Mouse (Mus musculus): Measurements from ENCODE around the gene Bcl6. TPM values are rescaled to one million over a fixed set of nuclear protein-coding genes. Genes with fewer than 3 reads are reported as not detected.

Gene Bcl6
- 10 to 100 TPM; 50.6 to 61.2 TPM for total RNA-seq (2021)
- long read RNA-seq, experiment 1, partial matches to known transcripts, result 1 of 7 reads
- long read RNA-seq, experiment 1, other reads (novel, unspliced or antisense), result 6 of 7 reads
- long read RNA-seq, experiment 2, partial matches to known transcripts, result 2 of 5 reads
- long read RNA-seq, experiment 2, other reads (novel, unspliced or antisense), result 3 of 5 reads

DNA sequence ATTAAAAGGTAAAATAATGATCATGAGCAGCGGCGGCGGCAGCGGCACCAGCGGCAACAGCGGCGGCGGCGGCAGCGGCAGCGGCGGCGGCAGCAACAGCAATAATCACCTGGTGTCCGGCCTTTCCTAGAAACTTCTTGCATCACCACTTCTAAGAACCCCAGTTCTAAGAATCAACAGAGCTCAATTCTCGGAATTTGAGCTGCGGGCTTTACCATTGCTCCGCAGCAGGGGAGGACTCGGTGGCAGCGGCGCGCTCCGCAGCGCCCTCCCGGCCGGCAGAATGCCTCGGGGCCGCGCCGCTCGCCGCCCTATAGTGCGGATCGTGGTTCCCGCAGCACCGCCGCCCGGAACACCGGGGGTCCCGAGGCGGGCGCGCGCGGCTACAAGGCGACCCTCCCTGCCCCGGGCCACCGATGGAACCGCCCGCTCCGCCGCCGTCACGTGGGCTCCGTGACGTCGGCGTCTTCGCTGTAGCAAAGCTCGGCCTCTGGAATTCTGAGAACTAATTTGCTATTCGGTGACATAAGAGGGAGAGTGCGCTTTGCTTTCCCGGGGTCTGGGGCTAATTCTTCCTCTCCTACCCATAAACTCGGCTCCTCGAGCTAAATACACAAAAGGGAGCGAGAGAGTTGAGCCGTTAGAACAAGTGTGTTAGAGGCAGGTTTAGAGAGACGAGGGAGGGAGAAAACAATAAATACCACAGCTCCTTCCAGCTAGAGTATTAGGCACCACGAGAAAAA is at the start of gene Bcl6, which contains the start of gene Gm37419:
Bcl6 (minus strand) TSS at position 387 of the 743 bp plus-strand sequence.
Gm37419 (plus strand) TSS at position 17 of the 743 bp plus-strand sequence.
- peak; percentile 90 for DNase-seq (ENCODE audit: low spot score)

DNA sequence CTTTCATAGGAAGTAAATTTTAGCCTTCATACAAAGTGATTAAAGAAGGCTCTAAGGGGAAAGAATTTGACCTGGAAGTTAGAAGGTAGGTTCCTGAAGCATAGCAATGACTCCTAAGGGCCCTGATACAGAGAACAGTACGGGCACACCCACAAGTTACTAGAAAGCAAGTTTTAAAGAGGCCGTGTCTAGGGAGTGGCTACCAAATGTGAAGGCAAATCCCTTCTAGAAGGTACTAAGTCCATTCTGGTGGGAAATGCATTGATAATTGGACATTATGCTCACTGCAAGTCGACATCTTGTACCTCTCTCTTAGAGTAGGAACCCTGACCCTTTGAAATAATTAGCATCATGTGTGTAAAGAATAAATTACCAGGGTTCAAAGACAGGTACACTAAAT is 47.7 kb upstream of the Bcl6 start:
- no peak for DNase-seq (ENCODE audit: low spot score)

DNA sequence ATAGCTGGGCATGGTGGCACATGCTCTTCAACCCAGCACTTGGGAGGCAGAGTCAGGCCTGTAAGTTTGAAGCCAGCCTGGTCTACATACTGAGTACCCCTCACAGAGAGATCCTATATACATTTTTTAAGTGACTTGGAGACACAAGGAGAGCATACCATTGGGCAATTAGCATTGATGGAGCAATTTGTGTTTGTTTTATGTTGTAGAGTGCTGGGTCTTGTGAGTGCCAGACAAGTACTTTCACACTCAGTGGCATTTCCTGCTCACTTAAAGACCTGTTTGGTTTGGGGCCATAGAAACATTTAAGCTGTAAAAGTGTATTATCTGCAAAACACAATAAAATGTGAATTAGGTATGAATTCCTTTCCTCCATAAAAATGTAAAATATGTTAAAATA is 47.1 kb upstream of the Bcl6 start:
- DNase-seq (ENCODE audit: low spot score), result no peak

DNA sequence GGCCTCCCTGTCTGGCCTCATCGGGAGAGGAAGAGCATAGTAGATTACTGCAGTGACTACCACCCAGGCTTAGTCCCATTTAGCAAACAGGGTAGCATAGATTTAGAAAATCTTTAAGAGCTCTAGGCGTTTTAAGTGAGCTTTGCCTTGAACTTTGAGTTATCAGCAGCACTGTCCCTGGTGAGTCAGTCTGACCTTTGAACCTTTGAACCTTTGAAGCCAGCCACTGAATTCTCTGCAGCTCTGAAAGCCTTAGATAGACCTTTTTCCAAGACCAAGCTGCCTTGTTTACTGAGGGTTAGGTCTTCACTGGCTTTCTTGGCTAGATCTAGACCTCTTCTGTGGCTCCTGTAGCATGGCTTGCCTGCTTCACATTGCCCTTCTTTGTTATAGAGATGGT is 45.8 kb upstream of the Bcl6 start:
- DNase-seq (ENCODE audit: low spot score), result no peak

DNA sequence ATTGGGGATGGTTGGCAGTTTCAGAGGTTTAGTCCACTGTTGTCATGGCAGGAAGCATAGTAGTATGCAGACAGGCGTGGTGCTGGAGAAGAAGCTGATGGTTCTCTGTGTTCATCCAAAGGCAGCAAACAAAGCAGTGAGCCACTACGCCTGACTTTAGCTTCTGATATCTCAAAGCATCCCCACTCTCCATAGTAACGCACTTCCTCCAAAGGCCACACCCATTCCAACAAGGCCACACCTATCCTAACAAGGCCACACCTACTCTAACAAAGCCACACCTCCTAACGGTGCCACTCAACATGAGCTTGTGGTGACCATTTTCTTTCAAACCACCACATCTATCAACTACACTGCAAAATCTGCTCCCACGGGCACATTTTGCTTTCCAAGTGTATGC is 44.6 kb upstream of the Bcl6 start:
- DNase-seq (ENCODE audit: low spot score), result no peak

DNA sequence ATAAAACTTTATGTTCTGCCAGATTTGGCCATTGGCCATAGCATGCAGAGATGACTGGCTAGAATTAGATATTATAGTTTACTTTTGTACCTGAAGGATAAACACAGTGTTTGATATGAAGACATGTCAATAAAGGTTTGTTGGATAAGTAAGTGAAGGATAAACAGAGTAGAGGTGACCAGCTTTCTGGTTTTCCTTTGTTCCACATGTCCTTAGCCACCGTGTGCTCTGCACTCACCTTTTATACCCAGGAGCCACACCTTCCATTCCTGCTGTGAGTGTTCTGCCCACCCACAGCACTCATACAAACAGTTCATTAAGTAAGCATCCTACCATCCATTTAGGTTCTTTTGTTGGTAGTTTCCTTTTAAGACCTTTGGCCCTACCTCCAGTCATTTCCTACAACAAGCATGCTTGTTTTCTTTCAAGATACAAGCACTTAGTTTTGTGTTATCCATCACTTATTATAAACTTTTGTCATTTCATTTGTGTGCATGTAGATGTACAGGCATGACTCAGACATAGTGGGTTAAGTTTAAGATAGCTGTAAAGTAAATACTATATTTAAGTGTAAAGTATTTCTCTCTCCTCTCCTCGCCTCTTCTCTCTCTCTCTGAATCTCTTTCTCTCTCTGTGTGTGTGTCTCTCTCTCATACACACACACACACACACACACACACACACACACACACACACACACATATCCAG is 41.5 kb upstream of the Bcl6 start:
- DNase-seq (ENCODE audit: low spot score), result no peak

DNA sequence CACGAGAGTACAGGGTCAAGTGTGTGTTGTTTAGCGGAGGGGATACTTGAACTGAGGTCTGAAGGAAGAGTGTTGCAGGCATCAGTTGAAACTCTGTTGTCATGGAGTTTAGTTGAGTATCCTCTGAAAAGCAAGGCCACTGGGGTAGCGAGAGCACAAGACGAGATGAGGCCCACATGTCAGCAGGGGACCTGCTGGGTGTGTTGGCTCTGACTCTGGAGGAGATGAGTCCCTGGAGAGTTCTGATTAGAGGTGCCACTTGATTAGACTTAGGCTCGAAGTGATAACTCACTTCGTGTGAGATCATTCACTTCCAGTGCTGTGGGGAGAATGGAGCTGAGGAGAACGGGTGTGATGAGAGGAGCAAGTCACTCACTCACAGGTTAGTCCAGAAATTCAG is 36.8 kb upstream of the Bcl6 start:
- no peak for DNase-seq (ENCODE audit: low spot score)

DNA sequence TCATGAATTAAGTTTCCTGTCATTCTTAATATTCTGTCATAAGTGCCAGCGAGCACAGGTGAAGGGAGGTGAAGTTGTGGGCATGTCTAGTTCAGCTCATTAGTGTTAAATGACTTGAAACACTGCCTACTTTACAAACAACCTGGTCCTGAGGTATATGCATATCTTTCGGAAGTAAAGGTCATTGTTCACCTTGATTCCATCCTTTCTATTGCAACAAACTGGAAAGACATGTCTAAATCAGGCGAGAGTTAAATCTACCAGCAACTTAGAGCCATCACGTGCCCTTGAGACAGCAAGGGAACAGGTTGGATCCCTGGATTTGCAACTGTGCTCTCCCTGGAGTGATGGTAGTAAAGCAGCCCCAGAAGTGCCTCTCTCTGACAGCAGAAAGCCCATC is 34.0 kb upstream of the Bcl6 start:
- no peak for DNase-seq (ENCODE audit: low spot score)

DNA sequence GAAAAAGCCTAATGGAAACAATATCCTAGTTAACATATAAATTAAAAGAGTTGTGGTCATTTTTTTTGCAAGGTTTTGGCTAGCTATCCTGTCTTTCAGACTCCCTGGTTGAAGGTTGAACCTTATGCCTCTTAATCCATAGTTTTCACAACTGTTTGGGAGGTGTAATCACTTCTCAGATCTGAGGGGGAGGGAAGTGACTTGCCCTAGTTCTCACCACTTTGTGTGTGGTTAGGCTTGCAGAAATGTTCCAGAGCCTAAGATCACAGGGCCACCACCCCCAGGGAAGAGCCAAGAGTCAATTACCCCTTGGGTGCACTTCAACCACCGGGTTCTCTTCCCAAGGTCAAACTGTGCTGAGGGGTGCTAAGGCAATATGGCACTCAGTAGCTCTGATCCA is 33.1 kb upstream of the Bcl6 start:
- no peak for DNase-seq (ENCODE audit: low spot score)

DNA sequence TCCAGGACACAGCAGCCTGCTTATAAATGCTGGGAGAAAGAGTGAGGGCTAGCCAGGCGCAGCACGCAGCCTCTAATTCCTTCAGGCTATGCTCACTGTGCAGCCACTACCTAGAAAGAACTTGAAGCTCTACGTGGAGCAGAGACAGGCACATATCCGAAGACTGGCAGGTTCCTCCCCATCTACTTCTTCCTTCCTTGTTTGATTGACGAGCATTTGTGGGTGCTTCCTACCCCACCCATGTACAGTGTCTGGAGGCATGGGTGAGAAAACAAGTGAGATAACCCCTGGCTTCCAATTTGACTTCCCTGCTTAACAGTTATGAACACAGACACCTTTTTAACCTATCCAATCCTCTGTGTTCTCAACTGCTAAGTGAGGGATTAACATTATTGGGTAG is 28.1 kb upstream of the Bcl6 start:
- no peak for DNase-seq (ENCODE audit: low spot score)

DNA sequence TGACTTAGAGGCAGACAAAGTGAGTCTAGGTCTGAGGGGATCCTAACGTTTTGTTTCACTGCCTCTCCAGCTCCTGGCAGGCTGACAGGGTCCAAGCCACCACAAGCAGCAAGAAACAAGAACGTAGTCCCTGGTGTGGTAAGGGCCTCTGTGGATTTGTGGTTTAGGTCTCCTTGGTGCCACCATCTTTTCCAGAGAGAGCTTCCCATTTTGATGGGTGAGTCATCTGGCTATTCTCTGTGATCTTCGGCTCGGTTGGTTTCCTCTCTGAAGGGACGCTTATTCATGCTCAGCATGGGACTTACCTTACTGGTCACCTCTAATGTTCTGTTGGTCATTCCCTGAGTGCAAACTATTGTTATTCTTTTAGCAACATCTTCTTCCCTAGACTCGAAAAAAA is 27.6 kb upstream of the Bcl6 start:
- no peak for DNase-seq (ENCODE audit: low spot score)

DNA sequence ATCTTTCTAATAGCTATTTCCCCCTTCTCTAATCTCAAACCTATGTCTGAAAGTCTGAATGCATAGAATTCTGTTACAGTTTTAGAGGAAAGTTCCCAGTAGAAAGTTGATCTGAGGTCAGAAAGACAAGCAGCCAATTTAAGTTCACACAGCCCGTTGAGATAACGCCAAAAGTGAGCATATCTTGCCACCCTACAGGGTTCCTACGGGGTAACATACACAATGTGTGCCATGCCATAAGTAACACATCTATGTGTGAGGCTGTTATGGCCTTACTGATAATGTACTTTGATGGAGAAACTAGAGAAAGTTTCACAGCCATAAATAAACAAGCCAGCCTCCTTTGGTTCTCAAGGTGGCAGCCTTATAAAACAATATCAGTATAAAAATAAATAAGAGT is 25.7 kb upstream of the Bcl6 start:
- DNase-seq (ENCODE audit: low spot score), result no peak

DNA sequence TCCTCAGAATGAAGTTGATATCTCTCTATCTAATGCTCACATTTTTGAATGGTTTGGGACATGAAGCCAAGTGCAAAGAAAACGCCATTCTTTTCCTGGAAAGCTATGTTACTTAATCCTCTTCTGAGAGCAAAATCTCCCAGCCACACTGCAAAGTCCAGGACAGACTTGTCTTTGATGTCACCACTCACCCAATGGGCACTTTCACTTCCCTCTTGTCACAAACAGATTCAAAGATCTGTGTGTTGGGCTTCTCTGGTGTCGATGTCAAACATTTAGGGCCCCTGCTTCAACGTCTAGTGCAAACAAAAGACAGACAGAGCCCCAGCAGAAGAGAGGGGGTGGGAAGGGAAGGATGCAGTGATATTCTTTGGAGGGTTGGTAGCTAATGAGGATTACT is 23.4 kb upstream of the Bcl6 start:
- no peak for DNase-seq (ENCODE audit: low spot score)

DNA sequence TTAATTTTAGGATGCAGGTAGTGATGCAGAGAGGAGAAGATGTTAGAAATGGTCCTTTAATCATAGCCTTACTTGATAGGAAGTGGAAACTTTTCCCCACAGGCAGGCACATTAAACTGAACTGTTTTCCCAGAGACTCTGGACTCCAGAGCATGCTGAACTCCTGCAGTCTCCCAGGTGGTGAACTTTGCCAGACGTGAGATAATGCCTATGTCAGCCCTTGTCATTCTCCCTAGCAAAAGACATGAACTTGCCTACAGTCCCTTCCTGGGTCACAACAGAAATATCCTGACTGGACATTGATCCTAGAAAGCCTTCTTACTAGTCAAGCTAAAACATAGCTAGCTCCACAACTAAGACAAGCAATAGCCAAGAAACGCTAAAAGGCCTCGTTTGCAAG is 22.7 kb upstream of the Bcl6 start:
- no peak for DNase-seq (ENCODE audit: low spot score)

DNA sequence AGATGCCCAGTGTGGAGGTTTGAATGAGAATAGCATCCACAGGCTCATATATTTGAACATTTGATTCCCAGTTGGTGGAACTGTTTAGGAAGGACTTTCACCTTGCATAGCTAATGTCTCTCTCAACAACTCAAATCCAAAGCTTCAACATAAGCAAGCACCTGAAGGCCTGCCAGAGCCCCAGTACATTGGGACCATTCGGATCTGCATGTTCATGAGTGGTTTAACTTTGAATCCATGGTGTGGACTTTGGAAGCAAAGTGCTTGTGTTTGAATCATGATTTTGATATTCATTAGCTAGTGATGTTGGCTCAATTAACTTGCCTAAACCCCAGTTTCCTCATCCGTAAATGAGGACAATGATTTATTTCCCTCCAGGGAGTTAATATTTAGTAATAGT is 21.2 kb upstream of the Bcl6 start:
- DNase-seq (ENCODE audit: low spot score), result no peak

DNA sequence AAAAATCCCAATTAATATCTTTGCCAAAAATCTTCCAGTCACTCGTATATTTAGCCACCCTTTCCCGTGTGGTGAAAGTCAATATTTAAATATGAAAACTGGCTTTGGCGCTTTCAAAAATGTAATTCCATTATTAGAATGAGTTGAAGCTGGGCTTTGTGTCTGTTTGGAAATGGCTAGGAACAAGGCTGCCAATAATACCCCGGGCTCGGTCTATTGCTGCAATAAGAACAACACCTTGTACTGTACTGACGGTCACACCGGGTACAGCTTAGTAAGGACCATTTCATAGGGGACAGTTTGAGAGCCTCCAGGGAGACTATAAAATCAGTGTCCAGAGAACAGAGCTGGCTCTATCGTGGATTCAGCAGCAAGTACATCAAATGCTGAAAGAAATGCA is 17.3 kb upstream of the Bcl6 start:
- no peak for DNase-seq (ENCODE audit: low spot score)

DNA sequence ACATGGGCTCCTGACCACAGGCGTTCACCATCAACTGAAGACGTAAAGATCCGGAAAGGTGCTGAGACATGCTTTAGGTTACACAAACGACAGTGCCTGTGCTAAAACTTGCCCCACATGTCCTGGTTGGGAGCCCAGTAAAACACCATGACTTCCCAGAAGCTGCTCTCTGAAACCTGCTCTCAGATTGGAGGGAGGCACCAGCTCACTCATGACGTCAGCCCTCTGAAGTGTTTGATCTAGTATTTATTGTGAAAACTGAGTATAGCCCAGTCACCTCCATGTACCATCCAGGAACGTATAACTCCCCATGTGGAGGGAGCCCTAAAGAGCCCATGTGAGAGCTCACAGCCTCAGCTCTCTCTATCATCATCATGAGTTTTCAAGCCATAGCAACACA is 9.3 kb upstream of the Bcl6 start:
- DNase-seq (ENCODE audit: low spot score), result no peak

DNA sequence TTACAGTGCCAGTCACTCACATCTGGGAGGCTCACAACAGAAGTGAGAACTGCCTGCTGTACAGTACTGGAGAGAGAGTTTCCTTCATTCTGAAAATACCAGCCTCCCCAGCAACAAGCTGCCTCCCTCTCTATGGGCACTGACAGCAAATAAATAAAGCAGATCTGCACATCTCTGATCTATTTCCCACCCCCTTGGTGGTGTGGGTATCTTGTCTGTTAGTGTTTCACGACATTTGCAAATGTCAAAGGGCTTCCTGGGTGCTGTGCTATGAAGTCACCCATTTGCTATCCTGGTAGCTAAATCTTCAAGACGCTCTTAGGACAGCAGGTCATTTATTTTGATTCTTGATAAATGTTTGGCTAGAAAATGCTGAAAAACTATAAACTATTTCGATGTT is 8.6 kb upstream of the Bcl6 start:
- DNase-seq (ENCODE audit: low spot score), result no peak

DNA sequence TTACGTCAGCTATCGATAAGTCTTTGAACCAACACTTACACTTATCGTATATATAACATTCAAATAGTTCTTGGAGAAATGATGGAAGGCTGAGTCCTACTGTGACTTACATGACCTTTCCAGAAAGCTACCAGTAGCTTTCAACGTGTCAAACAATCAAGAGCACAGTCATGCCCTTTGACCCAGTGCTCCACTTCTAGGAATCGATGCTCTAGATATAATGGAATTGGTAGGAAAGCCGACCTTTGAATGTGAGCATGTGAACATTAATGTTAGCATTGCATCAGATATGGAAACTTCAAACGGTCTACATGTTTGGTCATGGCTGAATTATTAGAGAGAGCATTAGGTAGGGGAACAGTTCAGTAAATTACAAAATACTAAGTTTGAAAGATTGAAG is 7.7 kb upstream of the Bcl6 start:
- no peak for DNase-seq (ENCODE audit: low spot score)

DNA sequence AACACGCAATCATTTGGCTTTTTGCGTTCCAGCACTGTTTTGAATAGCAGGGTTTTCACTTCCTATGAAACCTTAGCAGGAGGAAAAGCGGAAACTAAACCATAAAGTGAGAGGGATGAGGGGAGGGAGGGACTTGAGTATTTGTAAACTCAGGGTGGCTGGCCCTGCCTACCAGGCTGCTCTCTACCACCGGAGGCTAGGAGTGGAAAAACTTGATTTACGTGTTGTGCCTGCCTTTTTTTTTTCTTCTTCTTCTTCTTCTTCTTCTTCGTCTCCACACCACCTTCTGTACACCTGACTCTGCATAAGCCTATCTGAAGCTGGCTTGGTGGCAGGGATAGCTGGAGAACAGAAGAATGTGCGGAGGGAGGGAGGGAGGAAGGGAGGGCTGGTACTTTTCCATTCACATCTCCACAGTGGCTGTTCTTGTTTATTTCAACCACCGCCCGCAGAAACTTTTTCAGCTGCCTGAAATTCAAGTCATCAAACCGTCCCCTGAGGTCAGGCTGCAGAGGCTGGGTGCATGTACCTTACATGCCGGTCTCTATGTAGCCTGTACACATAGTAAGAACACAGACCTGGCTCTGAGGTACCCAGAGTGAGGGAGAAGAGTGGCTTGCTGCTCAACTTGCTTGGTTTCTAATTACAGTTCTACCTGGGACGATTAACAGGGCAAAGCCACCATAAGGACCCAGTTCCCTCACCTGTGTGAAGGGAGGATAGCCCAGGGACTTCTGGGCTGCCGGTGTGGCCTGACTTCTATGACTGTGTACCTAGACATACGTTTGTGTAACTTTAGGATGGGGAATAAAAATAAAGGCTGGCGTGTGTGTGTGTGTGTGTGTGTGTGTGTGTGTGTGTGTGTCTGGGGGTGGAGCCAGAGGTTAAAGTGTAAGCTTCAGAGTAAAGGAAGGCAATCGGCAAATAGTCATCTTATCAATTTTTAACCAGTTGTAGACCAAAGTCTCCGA is 5.0 kb upstream of the Bcl6 start:
- peak; percentile 61 for DNase-seq (ENCODE audit: low spot score)

DNA sequence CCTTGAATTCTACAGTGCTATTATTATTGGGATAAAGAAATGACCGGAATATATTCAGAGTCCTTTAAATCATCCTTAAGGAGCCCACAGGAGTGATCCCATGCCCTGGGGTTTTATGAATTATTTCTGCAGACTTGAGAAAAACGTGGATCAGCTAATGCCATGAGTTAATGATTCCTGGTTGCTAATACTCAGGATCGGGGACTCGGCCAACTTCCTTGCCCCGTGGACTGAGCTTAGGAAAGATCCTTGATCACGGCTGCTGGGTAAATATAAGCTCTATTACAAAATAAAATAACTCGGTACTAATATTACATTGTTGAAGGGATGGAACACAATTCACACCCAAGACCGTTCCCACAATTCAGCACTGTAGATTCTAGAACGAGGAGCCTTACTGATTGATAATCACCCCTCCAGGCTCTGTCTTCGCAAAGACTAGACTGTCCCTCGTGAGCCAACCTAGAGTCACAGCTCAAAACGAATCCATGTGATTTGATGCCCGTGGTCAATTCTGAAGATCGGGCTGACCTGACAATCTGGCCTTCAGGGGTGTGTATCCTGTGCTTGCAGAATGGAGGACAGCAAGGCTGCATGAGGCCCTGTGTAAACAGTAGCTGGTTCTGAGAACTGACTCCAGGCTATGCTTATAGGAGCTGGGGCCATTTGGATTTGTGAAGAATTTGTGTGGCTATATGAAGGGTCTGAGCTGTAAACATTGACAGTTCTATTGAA is 3.4 kb upstream of the Bcl6 start:
- no peak for DNase-seq (ENCODE audit: low spot score)

Measured in gastrocnemius, adult 18-20 months (tissue).